Mouse (Mus musculus) brain, embryonic 18.5 days (tissue): Measurements from ENCODE around the gene Irf8.
"Not testable (repeated sequence)": the region's sequence is repeated elsewhere in the genome, so short reads cannot be mapped to it uniquely, and the experiment has no call there.

ENCODE experiments used
- DNase-seq: peaks from one replicate; pipeline ENCODE4 v3.0.0-alpha.2; 2012; ENCODE audit warnings: low read depth, low spot score

The Irf8 gene

DNA sequence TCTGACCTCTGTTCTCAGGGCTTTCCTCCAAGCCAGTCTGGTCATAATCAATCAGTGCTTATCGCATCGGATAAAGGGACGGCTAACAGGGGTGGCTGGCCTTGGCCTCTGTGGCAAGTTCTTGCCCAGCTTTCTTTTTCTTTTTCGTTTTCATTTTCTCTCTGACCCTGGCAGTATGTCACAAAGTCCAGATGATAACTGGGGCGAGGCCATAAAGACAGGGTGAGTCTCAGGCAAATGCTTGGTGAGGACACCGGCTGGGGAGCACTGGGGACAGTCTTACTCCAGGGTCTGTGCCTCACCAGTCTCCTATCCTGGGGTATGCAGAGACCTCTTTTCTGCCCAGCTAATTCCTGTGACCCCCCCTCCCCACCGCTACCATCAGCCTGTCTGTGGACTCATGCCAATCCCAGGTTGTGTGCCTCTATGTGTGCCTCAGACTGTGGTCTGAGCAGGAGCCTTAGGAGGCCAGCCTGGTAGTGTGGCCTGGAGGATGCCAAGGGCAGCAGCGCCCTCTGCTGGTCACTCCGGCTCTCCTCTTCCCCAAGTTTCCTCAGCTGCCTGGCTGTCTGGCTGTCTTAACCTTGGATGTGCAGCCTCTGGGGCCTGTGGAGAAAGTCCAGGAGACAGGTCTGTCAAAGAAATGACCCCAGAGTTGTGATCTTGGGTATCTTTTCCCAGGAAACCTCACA is 59.9 kb downstream of the Irf8 start:
- DNase-seq = no peak

DNA sequence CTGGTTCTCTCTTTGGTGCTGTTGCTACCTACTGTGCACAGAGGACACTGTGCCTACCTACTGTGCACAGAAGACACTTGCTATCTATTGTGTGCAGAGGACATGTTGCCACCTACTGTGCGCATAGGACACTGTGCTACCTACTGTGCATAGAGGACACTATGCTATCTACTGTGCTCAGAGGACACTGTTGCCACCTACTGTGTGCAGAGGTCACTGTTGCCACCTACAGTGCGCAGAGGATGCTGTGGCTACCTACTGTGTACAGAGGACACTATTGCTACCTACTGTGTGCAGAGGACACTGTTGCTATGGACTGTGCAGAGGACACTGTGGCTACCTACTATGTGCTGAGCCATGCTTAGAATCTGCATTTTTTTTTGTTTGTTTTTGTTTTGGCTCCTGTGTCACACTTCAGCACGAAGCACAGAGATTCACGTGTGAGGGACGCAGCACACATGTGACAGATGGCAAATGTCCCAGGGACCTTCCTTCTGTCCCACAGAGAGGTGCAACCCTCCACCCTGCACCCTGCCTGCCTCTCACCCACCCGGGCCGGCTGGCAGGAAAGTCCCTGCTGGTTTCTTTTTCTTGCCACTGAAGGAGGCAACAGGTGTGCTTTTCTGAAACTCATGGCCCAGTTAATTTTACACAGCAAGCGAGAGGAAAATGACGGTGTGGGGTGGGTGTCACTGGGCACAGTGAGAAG is 61.0 kb downstream of the Irf8 start:
- no peak for DNase-seq

DNA sequence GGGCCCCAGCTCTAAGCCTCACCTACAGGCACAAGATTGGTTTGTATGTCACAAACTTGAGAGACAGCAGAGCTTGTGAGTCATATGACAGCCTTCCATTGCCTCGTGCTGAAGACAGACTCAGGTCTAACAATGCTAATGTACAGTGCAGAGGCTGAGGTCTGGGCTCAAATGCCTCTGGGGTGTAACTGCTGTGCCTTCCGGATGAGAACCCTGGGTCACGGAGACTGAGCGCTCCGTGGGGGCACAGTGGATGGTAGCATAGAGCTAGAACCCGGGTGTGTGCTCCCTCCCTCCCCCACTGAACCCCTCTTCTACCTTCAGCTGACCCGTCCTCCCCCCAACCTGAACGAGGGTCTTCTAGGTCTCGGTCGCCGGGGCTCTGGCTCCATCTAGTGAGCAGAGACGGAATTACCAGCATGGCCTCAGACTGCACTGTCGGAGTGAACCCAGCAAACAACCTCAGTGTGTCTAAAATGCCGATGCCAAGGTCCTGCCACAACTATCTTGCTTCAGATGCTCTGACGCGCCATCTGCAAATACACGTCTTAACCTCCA is 64.2 kb downstream of the Irf8 start:
- no peak for DNase-seq

DNA sequence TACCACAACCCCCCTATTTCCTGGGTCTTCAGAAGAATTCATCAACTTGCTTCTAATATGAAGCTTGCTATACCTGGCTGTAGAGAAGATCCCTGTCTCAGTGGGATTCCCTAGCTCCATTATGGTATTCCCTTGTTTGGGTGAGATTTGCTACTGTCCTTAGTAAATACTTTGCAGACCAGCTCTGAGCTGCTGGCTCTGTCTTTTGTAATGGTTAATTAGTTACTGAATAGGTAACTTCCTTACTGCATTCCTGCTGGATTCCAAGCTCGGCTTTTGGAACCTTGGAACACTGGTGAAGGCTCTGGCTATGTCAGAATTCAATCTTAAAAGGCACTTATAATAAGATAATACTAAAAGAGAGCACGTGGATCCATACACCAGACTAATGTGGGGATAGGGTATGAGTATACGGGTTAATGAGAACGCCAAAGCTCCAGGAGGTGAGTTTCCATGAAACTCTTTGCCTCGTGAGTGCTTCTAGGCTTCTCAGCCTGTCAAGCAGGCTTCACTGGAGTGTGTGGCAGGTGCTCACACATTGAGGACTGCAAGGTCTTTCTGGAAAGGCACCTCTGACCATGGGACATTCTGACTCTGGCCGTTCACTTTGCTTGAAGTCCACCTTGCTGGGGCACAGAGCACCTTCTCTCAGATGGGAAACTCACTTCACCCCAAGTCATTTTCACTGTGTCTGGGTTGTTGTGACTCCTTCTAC is 67.7 kb downstream of the Irf8 start:
- not testable (repeated sequence) for DNase-seq

DNA sequence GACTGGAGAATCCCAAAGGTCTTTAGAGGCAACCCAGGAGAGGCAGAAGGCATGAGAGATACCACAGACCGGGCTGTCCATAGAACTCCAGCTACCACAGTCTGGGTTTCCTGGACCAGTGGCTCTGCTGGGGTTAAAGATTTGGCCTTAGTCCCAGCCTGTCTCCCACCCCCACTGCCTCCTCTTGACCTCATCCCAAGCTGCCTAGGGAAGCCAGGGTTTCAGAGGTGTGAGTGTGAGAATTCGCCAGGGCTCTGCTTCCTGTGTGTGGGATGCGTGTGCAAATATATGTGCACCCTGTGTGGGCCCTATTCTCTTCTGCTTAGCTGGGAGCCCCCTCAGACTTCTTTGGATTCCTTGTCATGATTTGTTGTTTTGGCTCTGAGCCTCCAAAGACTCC is 68.6 kb downstream of the Irf8 start:
- DNase-seq = no peak
